Mouse (Mus musculus) left cerebral cortex, postnatal 14 days (tissue): ENCODE results near the gene Grem2. TPM values are rescaled to one million over a fixed set of nuclear protein-coding genes. Genes with fewer than 3 reads are reported as not detected.

ENCODE experiments used
- DNase-seq, 2 experiments: peaks; one replicate each; pipeline ENCODE4 v3.0.0; 2021 to 2022; ENCODE audit warnings: low spot score in 2 of 2, mixed read lengths in 1 of 2
- intact Hi-C: fragments of 180-260 bp; cut with DNase I; formaldehyde crosslinking; loops from one replicate; pipeline ENCODE4 v1.15.1; 2025
- total RNA-seq, 2 experiments: library from RNA; stranded (reverse); gene quantifications; 2 replicates each; pipeline ENCODE4 v1.2.3; 2021

Gene Grem2
- total RNA-seq, 2 experiments from 2014 or later, result 22.3 to 22.9 TPM

DNA sequence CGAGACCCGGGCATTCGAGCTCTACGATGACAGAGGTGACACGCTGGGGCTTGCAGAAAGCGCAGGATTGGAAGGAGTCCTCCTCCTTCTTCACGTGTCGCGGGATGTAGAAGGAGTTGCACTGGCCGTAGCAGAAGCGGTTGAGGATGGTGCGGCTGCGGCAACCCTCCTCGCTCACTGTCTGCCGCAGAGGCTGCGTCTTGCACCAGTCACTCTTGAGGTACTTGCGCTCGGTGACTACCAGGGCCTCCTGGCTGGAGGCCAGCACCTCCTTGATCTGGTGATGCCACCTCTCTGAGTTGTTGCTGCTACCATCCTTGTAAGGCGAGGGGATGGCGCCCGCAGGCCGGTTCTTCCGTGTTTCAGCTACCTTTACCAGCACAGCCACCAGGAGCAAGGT lies 84.8 kb downstream of the Grem2 start:
- no peak for DNase-seq
- intact Hi-C loops, result no loop called here

DNA sequence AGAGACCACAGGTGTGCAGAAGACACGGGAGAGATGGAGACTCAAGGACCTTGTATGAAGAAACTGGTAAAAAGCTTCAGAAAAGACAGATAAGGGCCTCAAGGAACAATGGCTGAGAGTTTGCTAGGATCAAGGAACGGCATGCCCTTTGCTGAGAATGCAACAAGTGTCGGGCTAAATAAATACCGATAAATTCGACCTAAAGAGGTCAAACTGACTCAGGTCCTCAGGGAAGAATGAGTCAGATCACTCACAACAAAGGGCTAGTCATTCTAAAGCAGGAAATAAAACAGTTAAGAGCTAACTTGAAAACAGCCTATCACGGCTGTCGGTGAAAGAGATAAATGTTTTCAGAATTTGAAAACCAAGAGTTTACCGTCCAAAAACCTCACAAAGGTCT lies 95.1 kb downstream of the Grem2 start:
- intact Hi-C loops, result no loop called here

DNA sequence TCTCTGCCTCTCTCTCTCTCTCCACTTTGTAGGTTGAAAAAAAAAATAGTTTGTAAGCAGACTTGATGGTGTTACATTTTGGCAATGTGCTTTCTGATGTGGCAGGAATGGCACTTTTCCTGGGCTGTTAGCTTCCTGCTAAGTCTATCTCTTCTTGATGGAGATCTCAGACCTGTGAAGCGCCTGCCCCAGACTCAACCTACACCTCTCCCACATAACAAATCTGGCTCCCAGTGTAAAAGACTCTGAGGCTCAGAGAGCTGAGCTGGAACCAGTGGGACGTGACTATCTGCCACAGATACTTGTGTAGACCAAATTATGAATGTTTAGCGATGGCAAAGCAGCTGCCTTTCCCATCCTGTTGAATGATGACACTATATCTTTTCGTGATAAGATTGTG lies 109.8 kb downstream of the Grem2 start:
- DNase-seq, result peak in 1 of 2 experiments; percentile 9
- intact Hi-C loops, result no loop called here

More for the DNA sequence above, 95.1 kb downstream of the Grem2 start:
- DNase-seq, result no peak

DNA sequence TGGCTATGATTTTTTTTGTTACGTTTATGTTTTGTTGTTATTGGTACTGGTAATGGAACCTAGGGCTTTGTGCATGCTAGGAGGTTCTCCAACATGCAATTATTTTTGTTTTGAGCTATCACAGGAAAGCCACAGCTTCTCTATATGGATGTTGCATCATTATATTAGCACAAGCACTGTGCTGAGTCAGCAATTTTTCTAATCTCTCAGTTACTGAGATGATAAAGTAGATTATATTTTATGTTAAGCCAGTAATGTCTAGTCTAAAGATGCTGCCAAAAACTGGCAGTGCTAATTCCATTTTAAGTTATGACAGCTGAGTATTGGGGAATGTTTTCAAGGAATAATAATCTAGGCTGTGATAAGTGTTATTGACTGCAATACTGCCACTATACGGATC lies 133.0 kb downstream of the Grem2 start:
- intact Hi-C loops, result no loop called here
- no peak for DNase-seq
